Mouse (Mus musculus): ENCODE measurements around the gene Epb41l3. TPM values are rescaled to one million over a fixed set of nuclear protein-coding genes. Genes with fewer than 3 reads are reported as not detected.

The Epb41l3 gene
- polyA plus RNA-seq, 1 experiment from 2014 or later: 52.1 TPM

GRCm38 (mm10) chr17:69320496-69320895 is 245.0 kb downstream of the Epb41l3 start:
- WGBS: 82% methylated on average over 10 of the region's 10 CpGs
- H3K9ac ChIP-seq (ENCODE audit: low read length): no peak overlapping the region
- ATAC-seq (ENCODE audit: low read depth): no peak
- H3K9me3 ChIP-seq (ENCODE audit: control insufficient read depth, low read length): no peaks in the 10 kb centered on the region
- no peaks in the 10 kb centered on the region for H3K4me1 ChIP-seq (replicated peaks; ENCODE audit: control insufficient read depth, insufficient read depth, low read length)
- H3K27ac ChIP-seq (ENCODE audit: low read length): no peak overlapping the region
- no peaks in the 10 kb centered on the region for H3K27me3 ChIP-seq (ENCODE audit: control insufficient read depth, insufficient read depth, low read depth, low read length)
- no peak overlapping the region for H3K4me3 ChIP-seq (ENCODE audit: low read length)
- no peak overlapping the region for H3K4me2 ChIP-seq (ENCODE audit: low read depth, low read length)
- no peaks in the 10 kb centered on the region for H3K36me3 ChIP-seq (ENCODE audit: control insufficient read depth, insufficient read depth, low read length)

- 80% methylated on average over 2 of the region's 2 CpGs for WGBS
- H3K4me1 ChIP-seq (replicated peaks; ENCODE audit: control insufficient read depth, insufficient read depth, low read length): no peaks in the 10 kb centered on the region
- H3K27me3 ChIP-seq (ENCODE audit: control insufficient read depth, insufficient read depth, low read depth, low read length): no peaks in the 10 kb centered on the region
- H3K9me3 ChIP-seq (ENCODE audit: control insufficient read depth, low read length): no peaks in the 10 kb centered on the region
- no peak overlapping the region for H3K27ac ChIP-seq (ENCODE audit: low read length)
- ATAC-seq (ENCODE audit: low read depth): no peak
- no peak overlapping the region for H3K9ac ChIP-seq (ENCODE audit: low read length)
- no peak overlapping the region for H3K4me3 ChIP-seq (ENCODE audit: low read length)
- no peak overlapping the region for H3K4me2 ChIP-seq (ENCODE audit: low read depth, low read length)
- no peaks in the 10 kb centered on the region for H3K36me3 ChIP-seq (ENCODE audit: control insufficient read depth, insufficient read depth, low read length)
Observed at GRCm38 (mm10) chr17:69322721-69323120, 247.2 kb downstream of the Epb41l3 start.

Other genes starting within 250 kb of the Epb41l3 start
- gene Tmem200c, start 249.1 kb upstream of the Epb41l3 start, polyA plus RNA-seq (2015; fragmentation: Nextera tagmentation; extraction: Ambion mirVana): 0.04 TPM in 1 of 2 replicates, not detected in the other